Mouse (Mus musculus): ENCODE measurements around the gene Tas2r110.

Tas2r110 gene

DNA sequence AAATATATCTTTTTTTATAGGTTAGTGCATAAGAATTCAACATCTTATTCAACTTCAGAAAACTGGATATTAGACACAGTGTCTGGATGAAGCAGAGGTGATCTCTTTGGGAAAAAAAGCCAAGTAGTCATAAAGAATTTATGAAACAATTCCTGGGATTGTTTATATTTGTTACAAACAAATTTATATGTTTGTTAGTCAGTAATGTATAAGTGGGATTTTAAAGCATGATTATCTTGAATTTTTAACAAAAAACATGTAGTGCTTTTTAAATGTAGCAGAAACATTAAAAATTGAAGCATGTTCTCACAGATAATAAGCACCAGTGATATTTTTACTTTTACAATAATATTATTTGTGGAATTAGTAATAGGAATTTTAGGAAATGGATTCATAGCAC is at the start of gene Tas2r110:
Tas2r110 (plus strand) TSS at position 301 of the 400 bp plus-strand sequence.
- CTCF ChIA-PET, result no interaction called here

DNA sequence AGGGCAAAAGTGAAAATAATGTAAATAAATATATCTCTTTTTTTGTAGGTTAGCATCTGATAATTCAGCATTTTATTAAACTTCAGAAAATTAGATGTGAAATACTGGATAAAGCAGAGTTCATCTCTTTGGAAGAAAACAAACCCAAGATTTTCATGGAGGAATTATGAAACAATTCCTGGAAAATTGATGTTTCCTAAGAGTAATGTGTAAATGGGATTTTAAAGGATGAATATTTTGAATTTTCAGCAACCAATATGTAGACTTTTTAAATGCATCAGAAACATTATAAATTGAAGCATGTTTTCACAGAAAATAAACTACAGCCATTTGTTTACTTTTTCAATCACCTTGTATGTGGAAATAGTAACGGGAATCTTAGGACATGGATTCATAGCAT is 21.0 kb upstream of the Tas2r110 start, which contains the start of gene Tas2r123:
Tas2r123 (plus strand) TSS at position 301 of the 400 bp plus-strand sequence.
- CTCF ChIA-PET, result no interaction called here

- CTCF ChIA-PET, result no interaction called here
Observed at GRCm38 (mm10) chr6:132855138-132855537, 12.7 kb upstream of the Tas2r110 start, which contains the start of gene Tas2r116. TSS of gene Tas2r116 (plus strand) at chr6:132855438.

GRCm38 (mm10) chr6:132892711-132893110 is 24.9 kb downstream of the Tas2r110 start, which contains the start of gene Tas2r113:
TSS of gene Tas2r113 (plus strand) at chr6:132893011.
- CTCF ChIA-PET, result no interaction called here

DNA sequence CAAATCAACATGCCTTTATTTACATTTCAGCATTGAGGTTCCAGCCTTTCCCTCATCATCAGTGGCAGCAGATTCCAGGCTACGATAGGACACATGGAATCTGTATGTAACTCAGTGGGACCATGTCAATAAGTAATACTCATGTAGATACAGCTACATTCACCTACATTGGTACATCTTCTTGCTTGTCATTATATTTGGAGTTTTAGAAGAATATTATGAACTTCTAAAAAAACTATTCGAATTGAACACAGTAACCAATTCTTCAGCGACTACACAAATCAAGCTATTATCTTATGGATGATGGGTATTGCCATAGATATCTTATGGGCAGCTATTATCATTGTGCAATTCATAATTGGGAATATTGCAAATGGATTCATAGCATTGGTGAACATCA is 41.5 kb downstream of the Tas2r110 start, which contains the start of gene Tas2r125:
Tas2r125 (plus strand) TSS at position 301 of the 400 bp plus-strand sequence.
- CTCF ChIA-PET, result no interaction called here
